19 mouse cellular contexts compared by ENCODE assay signal in the genomic region with DNA sequence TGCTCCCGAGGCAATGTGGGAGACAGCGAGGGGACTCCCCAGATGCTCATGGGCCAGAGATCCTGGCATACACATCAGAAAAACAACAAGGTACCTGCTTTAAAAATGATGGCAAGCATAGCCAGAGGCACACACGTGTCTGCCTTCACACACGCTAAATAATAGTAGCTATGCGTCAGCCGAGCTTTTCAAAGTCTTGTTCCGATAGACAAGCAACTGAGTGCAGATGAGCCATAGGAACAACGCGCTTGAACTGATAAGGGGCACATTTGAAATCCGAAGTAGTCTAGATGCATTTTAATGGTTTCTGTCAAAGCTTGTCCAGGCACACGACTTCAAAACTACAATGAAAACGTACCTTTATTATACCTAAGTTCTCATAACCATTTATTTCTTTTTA. TPM values are rescaled to one million over a fixed set of nuclear protein-coding genes. Genes with fewer than 3 reads are reported as not detected.
"Had no signal": no experiment of that assay in that cellular context is flagged by ENCODE, and none has a peak within 500 bp of the region (broad histone marks: within the 10 kb centered on the region; RNA-seq: fewer than 3 reads in every experiment).

No protein-coding gene starts in this region.

- H3K27ac ChIP-seq: lung, embryonic 15.5 days; macrophage; midbrain, embryonic 13.5 days; midbrain, embryonic 15.5 days; neural tube, embryonic 12.5 days; stomach, embryonic 15.5 days; stomach, postnatal 0 days had no signal

- DNase-seq: liver, postnatal 0 days; lung, adult 2 months; lung, postnatal 14 days; lung, postnatal 36 days; retina, postnatal 1 day; right cerebral cortex, adult 18-20 months; thymus, postnatal 14 days; thymus, postnatal 36 days had no signal

- H3K27me3 ChIP-seq: lung, embryonic 15.5 days; midbrain, embryonic 13.5 days; midbrain, embryonic 15.5 days; neural tube, embryonic 12.5 days; stomach, embryonic 15.5 days had no signal

- H3K9me3 ChIP-seq: lung, embryonic 15.5 days; megakaryocyte, embryonic 14.5 days; midbrain, embryonic 13.5 days; midbrain, embryonic 15.5 days; neural tube, embryonic 12.5 days; stomach, embryonic 15.5 days had no signal

- H3K9ac ChIP-seq: liver, postnatal 0 days; lung, embryonic 15.5 days; midbrain, embryonic 13.5 days; midbrain, embryonic 15.5 days; neural tube, embryonic 12.5 days; stomach, embryonic 15.5 days had no signal

- H3K36me3 ChIP-seq: lung, embryonic 15.5 days; midbrain, embryonic 13.5 days; midbrain, embryonic 15.5 days; neural tube, embryonic 12.5 days; stomach, embryonic 15.5 days had no signal

- H3K4me3 ChIP-seq: lung, embryonic 15.5 days; midbrain, embryonic 13.5 days; midbrain, embryonic 15.5 days; neural tube, embryonic 12.5 days; stomach, embryonic 15.5 days had no signal

- H3K4me1 ChIP-seq: lung, embryonic 15.5 days; megakaryocyte, embryonic 14.5 days; midbrain, embryonic 13.5 days; midbrain, embryonic 15.5 days; neural tube, embryonic 12.5 days; stomach, embryonic 15.5 days had no signal

RNA-seq across cellular contexts. Expression of a gene that starts 49.1 kb away (rescaled TPM):
- total RNA-seq: megakaryocyte progenitor cell, adult 5-6 weeks; midbrain, postnatal 0 days had no signal
- polyA plus RNA-seq: macrophage; spleen, adult 2 months had no signal
